Mouse (Mus musculus) embryonic facial prominence, embryonic 13.5 days (tissue): ENCODE data around the gene Bnip2. TPM values are rescaled to one million over a fixed set of nuclear protein-coding genes. Genes with fewer than 3 reads are reported as not detected.
"Not testable (repeated sequence)": the region's sequence is repeated elsewhere in the genome, so short reads cannot be mapped to it uniquely, and the experiment has no call there.

Experiments
- ATAC-seq: fragments of 200-750 bp; cut with Nextera tagmentation; 2 replicates; pipeline ENCODE4 v1.8.0; 2017; ENCODE audit warnings: low read depth; ENCODE audit not compliant: insufficient number of reproducible peaks, insufficient read depth, low FRiP score, low TSS enrichment
- H3K27ac ChIP-seq: fragments of 300-500 bp; sonication (generic); 2 replicates; pipeline ENCODE4 v1.5.1; 2015; ENCODE audit warnings: moderate library complexity, mild to moderate bottlenecking, inconsistent platforms
- H3K27me3 ChIP-seq: fragments of 300-500 bp; sonication (generic); 2 replicates; pipeline ENCODE4 v1.6.1; 2015; ENCODE audit warnings: mild to moderate bottlenecking, inconsistent platforms
- H3K36me3 ChIP-seq: fragments of 300-500 bp; sonication (generic); 2 replicates; pipeline ENCODE4 v1.6.1; 2015; ENCODE audit warnings: mild to moderate bottlenecking, inconsistent platforms
- H3K4me1 ChIP-seq: fragments of 300-500 bp; sonication (generic); 2 replicates; pipeline ENCODE4 v1.6.1; 2015; ENCODE audit warnings: inconsistent platforms
- H3K4me2 ChIP-seq: fragments of 300-500 bp; sonication (generic); 2 replicates; pipeline ENCODE4 v1.6.1; 2015; ENCODE audit warnings: moderate library complexity, mild to moderate bottlenecking, inconsistent platforms
- H3K4me3 ChIP-seq: fragments of 300-500 bp; sonication (generic); 2 replicates; pipeline ENCODE4 v1.5.1; 2015; ENCODE audit warnings: mild to moderate bottlenecking, inconsistent platforms
- H3K9ac ChIP-seq: fragments of 300-500 bp; sonication (generic); 2 replicates; pipeline ENCODE4 v1.6.1; 2015; ENCODE audit warnings: mild to moderate bottlenecking, inconsistent platforms
- H3K9me3 ChIP-seq: fragments of 300-500 bp; sonication (generic); 2 replicates; pipeline ENCODE4 v1.6.1; 2016; ENCODE audit warnings: inconsistent platforms
- WGBS: fragments of 180-500 bp; shearing (Covaris S2); methylation state at CpG from one replicate; pipeline ENCODE4 v1.1.7; 2015; ENCODE audit warnings: mixed read lengths; 5-methylcytosine and 5-hydroxymethylcytosine counted together
- polyA plus RNA-seq: library from polyadenylated mRNA; unstranded; fragments of >200 nt; fragmentation: Nextera tagmentation; extraction: Ambion mirVana; gene quantifications from 2 replicates; pipeline ENCODE4 v1.2.1, GENCODE M21; 2015

Gene Bnip2
- polyA plus RNA-seq, 1 experiment from 2014 or later: 103 TPM

- Histone ChIP-seq H3K36me3 (peaks cover 35% of the 10 kb centered on the region), H3K9ac (peak overlapping the region; percentile 95), H3K4me3 (peak overlapping the region; percentile 84), H3K9me3 (no peaks in the 10 kb centered on the region), H3K27me3 (no peaks in the 10 kb centered on the region), H3K4me1 (peaks cover 9% of the 10 kb centered on the region), H3K27ac (peak overlapping the region; percentile 94), H3K4me2 (peak overlapping the region; percentile 72)
- WGBS: 60% methylated on average over 14 of the region's 14 CpGs
- peak; percentile 43; the same call in 1 of the 2 replicates for ATAC-seq
Measured at GRCm38 (mm10) chr9:70011537-70012407, 22.5 kb downstream of the Bnip2 start.

DNA sequence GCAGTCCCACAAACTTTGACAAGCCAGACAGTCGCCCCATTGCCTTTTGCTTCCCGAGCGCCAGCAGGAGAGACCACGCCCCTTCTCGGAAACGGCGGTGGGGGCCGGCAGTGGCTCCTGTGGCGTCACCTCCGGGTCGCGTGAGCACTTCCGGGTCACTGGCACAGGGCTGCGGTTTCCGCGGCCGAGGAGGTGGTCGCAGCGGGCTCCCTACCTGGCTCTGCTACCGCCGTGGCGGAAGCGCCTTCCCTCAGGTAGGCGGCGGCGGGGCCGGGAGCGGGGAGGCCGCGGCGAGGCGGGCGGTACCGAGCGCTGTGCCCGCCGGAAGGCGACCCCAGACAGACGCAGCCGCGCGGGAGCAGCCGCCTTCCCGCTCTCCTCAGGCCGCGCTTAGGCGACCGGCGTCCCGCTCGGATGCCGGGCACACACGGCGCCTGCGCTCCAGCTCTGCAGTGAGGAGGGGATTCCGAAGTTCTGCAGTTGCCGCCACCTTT is 23.2 kb downstream of the Bnip2 start, which contains the start of gene Gtf2a2:
Gene Gtf2a2, plus strand, starts transcription at position 143 of the 494 bp plus-strand sequence.
- 1% methylated on average over 52 of the region's 57 CpGs for WGBS
- H3K4me3 ChIP-seq: peak within 1 kb of the TSS; percentile 84
- H3K9ac ChIP-seq: peak within 1 kb of the TSS; percentile 95
- H3K27ac ChIP-seq: peak within 1 kb of the TSS; percentile 94
- H3K36me3 ChIP-seq: peaks cover 36% of the 10 kb centered on the region
- H3K27me3 ChIP-seq: no peaks in the 10 kb centered on the region
- no peaks in the 10 kb centered on the region for H3K9me3 ChIP-seq
- peak; percentile 91 for ATAC-seq
- H3K4me1 ChIP-seq: peaks cover 9% of the 10 kb centered on the region
- H3K4me2 ChIP-seq: peak within 1 kb of the TSS; percentile 72

DNA sequence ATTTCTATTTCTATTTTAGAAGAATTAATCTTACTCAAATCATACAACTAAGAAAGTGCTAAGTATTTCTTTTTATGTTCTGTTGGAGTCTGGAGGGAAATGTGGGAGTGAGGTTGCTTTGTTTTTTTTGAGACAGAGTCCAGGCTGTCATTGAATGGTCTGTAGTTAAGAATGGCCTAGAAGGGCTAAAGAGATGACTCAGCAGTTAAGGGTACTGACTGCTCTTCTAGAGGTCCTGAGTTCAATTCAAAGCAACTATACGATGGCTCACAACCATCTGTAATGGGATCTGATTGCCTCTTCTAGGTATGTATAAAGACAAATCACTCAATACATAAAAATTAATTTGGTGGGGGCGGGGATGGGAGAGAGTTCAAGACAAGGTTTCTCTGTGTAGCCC is 26.4 kb downstream of the Bnip2 start:
- Histone ChIP-seq H3K27me3 (no peaks in the 10 kb centered on the region), H3K27ac (no peak overlapping the region), H3K4me1 (peaks cover 9% of the 10 kb centered on the region), H3K36me3 (peaks cover 18% of the 10 kb centered on the region), H3K4me3 (no peak overlapping the region), H3K9me3 (no peaks in the 10 kb centered on the region), H3K4me2 (no peak overlapping the region), H3K9ac (no peak overlapping the region)
- ATAC-seq: no peak
- 96% methylated on average over 2 of the region's 2 CpGs for WGBS

DNA sequence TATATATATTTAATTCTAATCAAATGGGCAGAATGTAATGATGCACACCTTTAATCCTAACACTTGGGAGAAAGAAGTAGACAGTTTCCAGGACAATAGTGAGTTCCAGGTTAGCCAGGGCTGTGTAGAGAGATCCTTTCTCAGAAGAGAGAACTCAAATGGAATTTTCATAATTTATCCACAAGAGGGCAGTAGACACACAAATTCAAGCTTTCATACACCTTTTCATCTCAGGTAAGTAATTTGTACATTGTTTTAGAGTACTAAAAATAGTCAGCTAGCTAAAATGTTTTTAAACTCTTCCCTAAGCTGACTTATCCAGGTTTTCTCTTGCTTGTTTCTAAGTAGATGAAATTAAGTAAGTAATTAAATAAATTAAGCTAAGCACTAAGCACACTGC is 29.6 kb downstream of the Bnip2 start:
- H3K9ac ChIP-seq: no peak overlapping the region
- no peak overlapping the region for H3K4me3 ChIP-seq
- no peak for ATAC-seq
- H3K4me2 ChIP-seq: no peak overlapping the region
- H3K9me3 ChIP-seq: no peaks in the 10 kb centered on the region
- H3K27ac ChIP-seq: no peak overlapping the region
- H3K27me3 ChIP-seq: no peaks in the 10 kb centered on the region
- peaks cover 25% of the 10 kb centered on the region for H3K36me3 ChIP-seq
- peaks cover under 1% of the 10 kb centered on the region for H3K4me1 ChIP-seq

GRCm38 (mm10) chr9:70021610-70022009 is 32.3 kb downstream of the Bnip2 start:
- no peak for ATAC-seq

GRCm38 (mm10) chr9:70022083-70022482 is 32.8 kb downstream of the Bnip2 start:
- Histone ChIP-seq H3K9me3 (no peaks in the 10 kb centered on the region), H3K27me3 (no peaks in the 10 kb centered on the region), H3K27ac (no peak overlapping the region), H3K36me3 (peaks cover 20% of the 10 kb centered on the region), H3K4me2 (no peak overlapping the region), H3K4me1 (no peaks in the 10 kb centered on the region), H3K4me3 (no peak overlapping the region), H3K9ac (no peak overlapping the region)
- ATAC-seq: no peak
- WGBS: 97% methylated on average over 4 of the region's 4 CpGs

More at GRCm38 (mm10) chr9:70021610-70022009, 32.3 kb downstream of the Bnip2 start:
- Histone ChIP-seq H3K27me3 (no peaks in the 10 kb centered on the region), H3K4me3 (no peak overlapping the region), H3K4me2 (no peak overlapping the region), H3K36me3 (peaks cover 25% of the 10 kb centered on the region), H3K4me1 (no peaks in the 10 kb centered on the region), H3K27ac (no peak overlapping the region), H3K9ac (no peak overlapping the region), H3K9me3 (no peaks in the 10 kb centered on the region)
- WGBS: 71% methylated on average over 1 of the region's 1 CpGs

GRCm38 (mm10) chr9:70023615-70024014 is 34.3 kb downstream of the Bnip2 start:
- H3K4me3 ChIP-seq, H3K9ac ChIP-seq, H3K27me3 ChIP-seq, H3K9me3 ChIP-seq, ATAC-seq, H3K4me2 ChIP-seq, H3K27ac ChIP-seq, H3K4me1 ChIP-seq: not testable (repeated sequence)
- peaks cover 19% of the 10 kb centered on the region; the same call in 1 of the 2 replicates for H3K36me3 ChIP-seq
- WGBS: 74% methylated on average over 1 of the region's 1 CpGs

- Histone ChIP-seq H3K36me3 (peaks cover 13% of the 10 kb centered on the region; the same call in 1 of the 2 replicates), H3K27ac (no peak overlapping the region), H3K4me2 (no peak overlapping the region), H3K27me3 (no peaks in the 10 kb centered on the region), H3K4me3 (no peak overlapping the region), H3K9me3 (no peaks in the 10 kb centered on the region), H3K9ac (no peak overlapping the region), H3K4me1 (no peaks in the 10 kb centered on the region)
- no peak for ATAC-seq
Measured at GRCm38 (mm10) chr9:70024648-70025047, 35.4 kb downstream of the Bnip2 start.

GRCm38 (mm10) chr9:70025365-70026012 is 36.2 kb downstream of the Bnip2 start:
- no peak overlapping the region for H3K4me2 ChIP-seq
- 92% methylated on average over 2 of the region's 2 CpGs for WGBS

GRCm38 (mm10) chr9:70032167-70032566 is 42.9 kb downstream of the Bnip2 start:
- no peak overlapping the region for H3K27ac ChIP-seq
- no peak for ATAC-seq
- H3K36me3 ChIP-seq: no peaks in the 10 kb centered on the region
- 96% methylated on average over 1 of the region's 1 CpGs for WGBS
- H3K4me1 ChIP-seq: no peaks in the 10 kb centered on the region
- H3K9ac ChIP-seq: no peak overlapping the region
- no peaks in the 10 kb centered on the region for H3K9me3 ChIP-seq
- H3K4me2 ChIP-seq: no peak overlapping the region
- H3K27me3 ChIP-seq: no peaks in the 10 kb centered on the region
- H3K4me3 ChIP-seq: no peak overlapping the region

More at GRCm38 (mm10) chr9:70025365-70026012, 36.2 kb downstream of the Bnip2 start:
- H3K36me3 ChIP-seq: peaks cover 8% of the 10 kb centered on the region; the same call in 1 of the 2 replicates
- H3K9me3 ChIP-seq: no peaks in the 10 kb centered on the region
- no peak for ATAC-seq
- H3K4me1 ChIP-seq: no peaks in the 10 kb centered on the region
- H3K9ac ChIP-seq: no peak overlapping the region
- H3K4me3 ChIP-seq: no peak overlapping the region
- H3K27ac ChIP-seq: no peak overlapping the region
- H3K27me3 ChIP-seq: no peaks in the 10 kb centered on the region

DNA sequence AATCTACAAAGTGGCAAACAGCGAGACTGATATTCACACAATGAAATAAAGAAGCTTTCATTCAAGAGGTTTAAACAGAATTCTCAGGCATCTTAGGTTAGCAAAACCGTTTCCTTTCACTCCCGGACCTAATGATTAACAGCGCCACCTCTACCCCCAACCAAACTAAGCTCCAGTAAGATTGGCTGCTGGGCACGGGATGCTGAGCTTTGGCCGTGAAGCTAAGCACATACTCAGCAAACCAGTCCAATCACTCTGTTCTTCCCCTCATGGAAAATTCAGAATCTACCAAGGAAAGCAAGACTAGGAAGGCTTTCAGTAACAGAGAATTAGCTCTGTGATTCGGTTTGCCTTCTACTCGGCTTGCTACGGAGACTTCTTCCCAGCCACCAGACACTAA is 43.8 kb downstream of the Bnip2 start:
- Histone ChIP-seq H3K9me3 (no peaks in the 10 kb centered on the region), H3K9ac (no peak overlapping the region), H3K36me3 (no peaks in the 10 kb centered on the region), H3K27me3 (no peaks in the 10 kb centered on the region), H3K4me2 (no peak overlapping the region), H3K4me1 (no peaks in the 10 kb centered on the region), H3K4me3 (no peak overlapping the region), H3K27ac (no peak overlapping the region)
- WGBS: 69% methylated on average over 9 of the region's 9 CpGs
- ATAC-seq: no peak
